Mouse (Mus musculus) spleen, embryonic (tissue): ENCODE measurements around the gene A430005L14Rik.

ENCODE experiments used
- CTCF ChIA-PET: fragments of 350-600 bp; sonication (Branson Sonifier 250); formaldehyde crosslinking; loops from one replicate; lab custom pipeline; 2022; lab: Charles Lee

Gene A430005L14Rik

DNA sequence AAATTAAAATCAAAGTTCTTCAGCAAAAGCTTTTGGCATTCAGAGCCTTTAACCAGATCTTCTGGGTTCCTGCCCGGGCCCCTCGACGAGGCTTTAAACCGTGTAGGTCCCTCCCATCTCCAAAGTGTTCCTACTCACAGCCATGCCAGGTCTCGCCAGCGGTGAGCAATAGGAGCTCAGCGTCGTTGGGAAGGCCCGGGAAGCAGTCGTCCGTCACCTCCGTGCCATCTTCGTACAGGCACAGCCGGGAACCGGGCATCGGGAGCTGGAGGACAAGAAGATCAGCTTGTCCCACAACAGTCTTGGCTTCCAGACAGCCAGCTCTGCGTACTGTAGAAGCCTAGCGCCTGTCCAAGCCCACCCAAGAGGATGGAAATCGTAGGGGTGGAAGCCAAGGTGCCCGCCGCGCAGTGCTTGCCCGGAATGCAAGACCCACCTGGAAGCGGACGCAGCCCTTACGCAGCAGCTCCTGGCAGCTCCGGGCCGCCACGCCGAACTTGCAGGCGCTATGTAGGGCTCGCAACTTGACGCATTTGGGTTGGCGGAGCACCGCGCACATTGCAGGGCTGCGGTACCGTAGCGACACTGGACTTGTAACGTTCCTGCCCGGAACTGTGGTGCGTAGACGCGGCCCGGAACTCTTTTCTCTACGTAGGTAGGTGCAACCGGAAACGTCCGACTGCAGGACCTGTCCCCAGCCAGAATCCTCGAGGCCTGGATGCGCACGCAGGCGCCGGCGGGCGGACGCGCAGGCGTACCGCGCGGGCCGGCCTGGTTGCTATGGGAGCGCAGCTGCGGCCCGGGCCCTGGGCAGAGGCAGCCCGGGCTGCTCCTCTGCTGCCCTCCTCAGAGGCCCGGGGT, 17.6 kb downstream of the A430005L14Rik start, which contains the start of the genes Dffb and Cep104:
Gene Dffb (minus strand): TSS at position 696 of the 861 bp plus-strand sequence.
Gene Cep104 (plus strand): TSS at position 764 of the 861 bp plus-strand sequence.
- CTCF ChIA-PET = interaction anchor here (1.6 kb wide), 1 partner anchor 37 kb away, joined by 6 read pairs; the partner anchor contains the start of gene Lrrc47

DNA sequence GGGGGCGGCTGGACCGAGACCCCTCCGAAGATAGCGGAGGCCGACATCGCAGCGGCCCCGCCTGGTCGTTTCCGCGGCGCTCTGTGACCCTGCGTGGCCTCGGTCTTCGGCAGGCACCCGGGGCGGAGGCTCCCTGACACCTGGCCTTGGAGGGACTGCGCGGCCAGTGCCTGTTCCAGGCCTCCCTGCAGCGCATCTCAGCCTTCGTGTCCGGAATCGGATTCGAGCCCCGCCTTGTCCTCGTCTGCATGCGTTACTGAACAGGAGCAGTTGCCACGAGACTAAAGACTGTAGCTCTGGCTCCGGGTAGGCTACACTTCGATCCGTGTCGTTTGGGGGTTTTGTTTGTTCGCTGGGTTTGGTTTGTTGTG, 18.2 kb downstream of the A430005L14Rik start:
- CTCF ChIA-PET = interaction anchor here (1.6 kb wide), 1 partner anchor 36 kb away, joined by 6 read pairs; the partner anchor contains the start of gene Lrrc47

DNA sequence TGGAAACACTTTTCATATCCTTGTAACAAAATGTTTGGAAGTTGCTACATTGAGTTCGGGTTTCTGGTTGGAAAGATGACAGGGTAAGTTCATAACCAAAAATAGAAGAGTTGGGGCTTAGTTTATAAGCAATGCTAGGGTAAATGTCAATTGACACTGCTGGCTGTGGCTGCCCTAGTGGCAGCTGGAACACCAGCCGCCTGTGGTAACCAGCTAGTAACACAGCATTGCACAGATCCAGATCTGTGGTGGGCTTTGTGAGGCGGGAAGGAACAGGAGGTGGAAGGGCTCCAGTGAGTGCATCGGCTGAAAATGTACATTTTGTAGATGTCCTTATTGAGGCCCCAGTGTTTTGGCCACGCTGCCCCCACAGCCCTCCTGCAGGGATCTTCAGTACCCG, 18.7 kb downstream of the A430005L14Rik start:
- CTCF ChIA-PET = interaction anchor here (1.6 kb wide), 1 partner anchor 36 kb away, joined by 6 read pairs; the partner anchor contains the start of gene Lrrc47

DNA sequence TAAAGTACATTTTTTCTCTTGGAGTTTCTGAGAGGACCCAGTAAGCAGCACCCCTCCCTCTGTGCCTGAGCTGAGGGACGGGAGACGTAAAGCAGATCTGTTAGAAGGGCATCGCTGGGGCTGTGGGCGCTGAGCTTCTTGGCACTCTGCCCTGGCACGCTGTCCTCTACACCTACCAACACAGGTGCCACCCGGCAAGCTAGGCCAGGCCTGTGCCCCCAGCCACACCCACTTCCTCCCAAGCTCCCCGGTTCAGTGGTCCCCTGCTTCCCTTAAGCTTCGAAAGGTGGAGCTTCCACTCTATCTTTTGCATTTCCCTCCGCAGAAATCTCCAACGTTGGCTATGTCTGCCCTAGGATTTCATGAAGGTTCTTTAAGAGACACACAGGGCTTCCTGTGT, 22.2 kb downstream of the A430005L14Rik start:
- CTCF ChIA-PET = no interaction called here

DNA sequence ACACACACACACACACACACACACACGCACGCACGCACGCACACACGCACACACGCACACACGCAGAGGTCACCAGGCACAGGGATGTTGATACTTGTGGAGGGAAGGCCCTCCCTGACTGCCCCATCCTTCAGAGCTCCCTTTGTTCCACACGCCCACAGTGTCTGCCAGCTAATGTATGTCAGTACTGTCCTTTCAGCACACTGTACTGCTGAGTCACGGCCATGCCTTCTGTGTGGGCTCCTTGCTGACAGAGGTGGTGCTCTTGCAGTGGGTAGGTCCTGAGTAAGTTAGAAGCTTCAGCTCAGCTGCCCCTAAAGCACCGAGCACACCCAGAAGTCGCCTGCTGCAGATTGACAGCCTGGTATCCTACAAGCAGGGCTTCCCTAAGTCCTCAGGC, 23.4 kb downstream of the A430005L14Rik start:
- CTCF ChIA-PET = interaction anchor here (0.6 kb wide), 1 partner anchor 189 kb away, joined by 10 read pairs; no protein-coding TSS in a partner anchor

DNA sequence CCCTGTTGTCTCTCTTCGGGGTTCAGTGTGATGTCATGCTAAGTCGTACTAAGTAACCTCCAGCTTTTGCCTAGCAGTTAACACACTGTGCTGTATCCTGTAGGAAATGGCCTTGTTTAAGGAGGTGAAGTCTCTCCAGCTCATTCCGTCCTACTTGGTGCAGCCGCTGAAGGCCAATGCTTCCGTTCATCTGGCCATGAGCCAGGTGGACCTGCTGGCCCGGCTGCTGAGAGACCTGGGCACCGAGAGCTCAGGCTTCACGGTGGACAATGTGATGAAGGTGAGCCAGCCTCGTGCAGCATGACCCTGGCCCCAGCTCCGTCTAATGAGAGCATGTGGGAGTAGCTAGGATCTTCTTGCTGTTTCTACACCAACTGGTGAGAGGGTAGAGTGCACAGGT, 35.7 kb downstream of the A430005L14Rik start:
- CTCF ChIA-PET = no interaction called here

DNA sequence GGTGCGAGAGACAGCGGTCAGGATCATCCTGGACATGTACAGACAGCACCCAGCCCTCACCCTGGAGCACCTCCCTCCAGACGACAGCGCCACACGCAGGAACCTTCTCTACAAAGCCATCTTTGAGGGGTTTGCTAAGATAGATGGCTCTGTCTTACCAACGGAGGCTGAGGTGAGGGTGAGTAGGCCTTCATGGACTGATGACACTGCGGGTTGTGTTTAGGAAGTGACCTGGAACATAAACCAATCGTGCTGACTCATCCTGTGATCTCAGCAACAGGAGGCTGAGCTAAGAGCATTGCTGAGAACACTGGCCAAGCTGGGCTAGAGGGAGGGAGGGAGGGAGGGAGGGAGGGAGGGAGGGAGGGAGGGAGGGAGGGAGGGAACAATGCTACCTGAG, 36.5 kb downstream of the A430005L14Rik start:
- CTCF ChIA-PET = no interaction called here

DNA sequence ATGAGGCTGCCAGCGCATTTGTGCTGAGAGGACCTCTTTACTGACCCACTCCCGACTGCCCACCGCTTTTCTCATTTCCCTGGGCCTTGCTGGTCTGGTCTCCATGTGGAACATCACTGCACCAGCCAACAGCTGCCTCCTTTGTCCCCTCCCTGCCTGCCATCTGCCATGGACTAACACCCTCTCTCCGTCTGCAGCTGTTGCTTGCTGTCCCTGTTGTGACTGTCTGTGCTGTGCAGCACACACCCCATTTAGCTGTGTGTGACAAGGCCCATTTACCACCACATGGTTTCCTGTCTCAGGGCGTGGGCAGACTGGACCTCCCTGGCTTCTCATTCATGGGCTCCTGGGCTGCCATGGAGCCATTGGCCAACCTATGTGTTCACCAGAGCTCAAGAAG, 48.5 kb downstream of the A430005L14Rik start:
- CTCF ChIA-PET = interaction anchor here (0.6 kb wide), 1 partner anchor 93 kb away, joined by 3 read pairs; no protein-coding TSS in a partner anchor

DNA sequence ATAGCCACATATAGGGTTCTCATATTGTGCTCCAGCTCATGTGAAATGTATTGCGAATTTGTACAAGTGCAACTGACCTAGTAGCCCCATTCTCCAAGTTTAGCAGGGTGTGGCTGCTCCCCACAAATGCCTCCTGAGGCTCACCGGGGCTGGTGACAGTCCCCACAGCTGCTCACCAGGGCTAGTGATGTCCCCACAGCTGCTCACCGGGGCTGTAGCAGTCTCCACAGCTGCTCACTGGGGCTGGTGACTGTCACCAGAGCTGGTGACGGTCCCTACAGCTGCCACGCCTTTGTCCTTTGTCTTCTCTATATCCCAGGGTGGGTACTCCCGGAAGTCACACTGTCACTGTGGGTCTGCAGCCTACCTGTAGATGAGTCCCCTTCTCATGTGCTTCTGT, 49.2 kb downstream of the A430005L14Rik start:
- CTCF ChIA-PET = interaction anchor here (0.6 kb wide), 1 partner anchor 92 kb away, joined by 3 read pairs; no protein-coding TSS in a partner anchor

DNA sequence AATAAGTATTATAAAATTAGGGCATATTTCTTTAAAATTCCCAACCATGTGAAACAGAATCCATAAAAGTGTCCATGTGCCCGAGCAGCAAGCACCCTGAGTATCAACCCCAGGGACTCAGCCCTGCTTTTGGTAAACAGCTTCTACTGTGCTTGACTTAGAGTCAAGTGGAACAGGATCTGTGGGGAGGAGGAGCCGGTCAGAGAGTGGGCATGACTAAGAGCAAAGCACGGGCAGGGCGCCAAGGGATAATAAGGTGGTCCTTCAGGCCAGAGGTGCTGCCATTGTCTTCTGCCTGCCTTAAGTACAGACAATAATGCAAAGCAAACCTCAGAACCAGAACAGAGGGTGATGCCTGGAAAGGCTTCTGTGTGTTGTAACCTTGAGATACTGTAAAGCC, 50.7 kb downstream of the A430005L14Rik start:
- CTCF ChIA-PET = no interaction called here

DNA sequence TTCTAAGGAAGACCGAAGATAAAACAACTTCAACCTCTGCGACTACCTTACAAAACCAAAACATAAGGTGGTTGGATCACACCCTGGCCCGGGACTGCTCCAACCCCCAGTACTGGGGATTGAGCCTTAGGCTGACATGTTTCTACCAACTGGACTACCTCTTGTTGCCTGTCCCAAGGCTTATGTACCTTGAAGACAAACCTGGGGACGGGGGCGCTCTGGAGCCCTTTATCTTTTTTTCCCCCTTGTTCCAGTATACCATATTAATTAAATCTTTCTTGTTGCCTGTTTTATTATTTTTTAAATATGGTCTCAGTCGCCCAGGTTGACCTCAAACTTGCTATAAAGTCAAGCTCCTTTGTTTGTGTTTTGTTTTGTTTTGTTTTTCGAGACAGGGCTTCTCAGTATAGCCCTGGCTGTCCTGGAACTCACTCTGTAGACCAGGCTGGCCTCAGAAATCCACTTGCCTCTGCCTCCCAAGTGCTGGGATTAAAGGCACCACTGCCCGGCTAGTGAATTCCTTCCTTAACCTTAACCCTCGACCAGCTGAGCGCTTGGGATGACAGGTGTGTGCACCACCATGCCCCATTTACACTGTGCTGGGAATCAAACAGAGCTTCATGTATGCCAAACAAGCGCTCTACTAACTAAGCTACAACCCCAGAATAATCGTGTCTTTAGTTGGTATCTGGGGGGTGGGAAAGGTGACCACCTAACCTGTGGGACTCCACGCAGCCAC, 54.0 kb downstream of the A430005L14Rik start:
- CTCF ChIA-PET = interaction anchor here (0.5 to 1.9 kb wide), 3 partner anchors 36 to 1984 kb away, joined by 3 to 6 read pairs (median 3); partner anchors contain the start of genes Cep104, Dffb and Zbtb48
